Mouse (Mus musculus): ENCODE measurements around the gene Dnttip2.

- TF ChIP-seq CTCF (IDR thresholded peaks at IDR 0.05; ENCODE audit: control insufficient read depth, insufficient read depth, low read length) (no peak), POLR2A (IDR thresholded peaks at IDR 0.05; ENCODE audit: borderline replicate concordance, control insufficient read depth, low read depth, low read length) (peak; percentile 64)
Observed at GRCm38 (mm10) chr3:122246986-122247767, 27.0 kb upstream of the Dnttip2 start.
